Mouse (Mus musculus): ENCODE results near the gene Slc2a3. TPM values are rescaled to one million over a fixed set of nuclear protein-coding genes. Genes with fewer than 3 reads are reported as not detected.
"Not testable (repeated sequence)": the region's sequence is repeated elsewhere in the genome, so short reads cannot be mapped to it uniquely, and the experiment has no call there.

Slc2a3 gene
- polyA plus RNA-seq, 1 experiment from 2014 or later = 13.4 TPM

DNA sequence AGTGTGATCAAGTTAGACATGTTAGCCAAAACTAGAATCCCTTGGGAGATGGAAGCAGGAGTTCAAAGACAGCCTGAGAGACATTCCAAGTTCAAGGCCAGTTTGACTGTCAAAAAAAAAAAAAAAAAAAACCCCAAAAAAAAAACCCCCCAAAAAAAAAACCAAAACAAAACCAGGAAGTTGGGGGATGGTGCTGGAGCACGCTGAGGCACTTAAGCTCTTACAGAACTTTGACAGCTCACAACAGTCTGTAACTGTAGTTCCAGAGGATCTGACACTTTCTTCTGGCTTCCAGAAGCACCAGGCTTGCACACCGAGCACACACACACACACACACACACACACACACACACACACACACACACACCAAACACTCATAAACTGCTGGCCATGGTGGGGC lies 45.5 kb downstream of the Slc2a3 start:
- no peak overlapping the region for H3K27ac ChIP-seq
- H3K9ac ChIP-seq = no peak overlapping the region
- H3K27me3 ChIP-seq (replicated peaks) = no peaks in the 10 kb centered on the region
- H3K4me1 ChIP-seq (replicated peaks) = no peaks in the 10 kb centered on the region
- no peak overlapping the region for H3K4me3 ChIP-seq (replicated peaks)
- H3K36me3 ChIP-seq = no peaks in the 10 kb centered on the region
- 49% methylated on average over 2 of the region's 2 CpGs for WGBS
- ATAC-seq = no peak
- H3K9me3 ChIP-seq = no peaks in the 10 kb centered on the region
- H3K4me2 ChIP-seq (replicated peaks) = no peak overlapping the region

DNA sequence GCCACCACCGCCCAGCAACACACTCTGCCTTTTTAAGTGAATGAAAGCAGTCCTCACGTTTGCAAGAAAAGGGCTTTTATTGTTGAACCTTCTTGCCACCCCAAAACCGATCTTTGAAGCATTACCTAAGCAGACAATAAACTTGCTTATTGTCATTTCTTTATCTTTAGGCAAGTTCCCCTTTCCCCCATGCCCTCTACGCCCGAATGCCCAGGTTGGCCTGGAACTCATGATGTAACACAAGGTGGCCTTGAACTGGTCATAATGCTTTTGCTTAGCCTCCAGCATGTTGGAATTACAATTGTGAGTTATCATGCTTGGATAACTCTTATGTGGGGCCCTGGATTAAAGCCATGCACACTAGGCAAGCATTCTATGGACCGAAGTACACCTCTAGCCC lies 50.9 kb downstream of the Slc2a3 start:
- H3K4me3 ChIP-seq (replicated peaks) = no peak overlapping the region
- WGBS = 78% methylated on average over 6 of the region's 6 CpGs
- ATAC-seq = no peak

DNA sequence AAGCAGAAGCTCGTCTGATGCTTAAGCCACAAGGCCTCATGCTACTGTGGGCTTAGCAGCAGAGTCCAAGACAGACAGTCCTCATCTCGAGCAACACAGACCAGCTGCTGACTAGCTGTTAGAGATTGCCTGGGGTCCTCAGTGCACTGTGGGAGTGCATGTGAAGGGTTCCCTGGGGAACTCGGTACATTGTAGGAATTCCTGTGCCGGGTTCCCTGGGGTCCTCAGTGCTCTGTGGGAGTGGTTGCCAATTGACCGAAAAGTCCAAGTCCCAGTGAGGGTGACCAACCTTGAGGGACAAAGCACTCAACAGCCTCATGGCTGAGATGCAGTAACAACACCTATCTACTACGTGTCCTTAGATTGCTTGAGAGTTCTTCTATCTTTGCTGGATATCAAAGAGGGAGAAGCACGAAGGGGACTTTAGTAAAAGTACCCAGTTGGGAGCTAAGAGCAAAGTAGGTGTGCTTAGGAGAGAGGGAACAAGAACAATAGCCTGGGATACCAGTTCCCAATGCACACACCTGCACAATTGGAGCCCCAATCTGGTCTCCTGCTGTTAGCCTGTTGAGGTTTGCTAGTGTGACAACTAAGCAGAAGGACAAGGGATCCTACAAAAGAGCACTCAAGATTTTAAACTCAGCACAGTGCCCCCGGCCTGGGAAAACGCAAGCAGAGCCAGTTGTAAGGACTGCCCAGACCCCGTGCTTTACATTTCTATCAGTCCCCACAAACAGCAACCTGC lies 56.8 kb downstream of the Slc2a3 start:
- Histone ChIP-seq H3K4me1 (replicated peaks) (0 out of 2 replicates have a peak, but pooled peaks cover 9% of the 10 kb centered on the region), H3K4me2 (replicated peaks) (no peak overlapping the region), H3K4me3 (replicated peaks) (no peak overlapping the region), H3K9ac (no peak overlapping the region), H3K27me3 (replicated peaks) (0 out of 2 replicates have a peak, but pooled peaks cover 3% of the 10 kb centered on the region), H3K27ac (no peak overlapping the region), H3K36me3 (no peaks in the 10 kb centered on the region), H3K9me3 (no peaks in the 10 kb centered on the region)
- whole genome bisulfite sequencing = 51% methylated on average over 10 of the region's 10 CpGs
- no peak for ATAC-seq

More for the DNA sequence above, 50.9 kb downstream of the Slc2a3 start:
- Histone ChIP-seq H3K36me3 (no peaks in the 10 kb centered on the region), H3K27ac (no peak overlapping the region), H3K9me3 (no peaks in the 10 kb centered on the region), H3K27me3 (replicated peaks) (no peaks in the 10 kb centered on the region), H3K9ac (no peak overlapping the region), H3K4me2 (replicated peaks) (no peak overlapping the region), H3K4me1 (replicated peaks) (no peaks in the 10 kb centered on the region)

DNA sequence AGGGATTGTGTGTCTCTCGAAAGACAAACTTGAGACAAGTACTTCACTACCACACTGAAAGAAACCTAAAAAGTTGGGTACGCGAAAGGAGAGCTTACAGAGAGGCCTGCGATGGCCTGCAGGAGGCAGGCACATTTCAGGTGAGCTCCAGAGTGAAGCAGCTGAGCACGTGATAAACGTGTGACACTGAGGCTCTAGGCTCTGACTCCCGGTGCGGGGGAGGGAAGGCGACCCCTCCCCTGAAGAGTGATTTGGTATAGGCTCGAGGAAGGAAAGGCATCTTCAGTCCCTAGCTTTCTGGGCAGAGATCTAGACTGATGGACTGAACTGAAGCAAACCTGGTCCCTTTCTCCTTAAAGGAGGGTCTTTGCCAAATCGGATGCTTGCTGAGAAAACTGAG lies 58.1 kb downstream of the Slc2a3 start:
- Histone ChIP-seq H3K9me3 (no peaks in the 10 kb centered on the region), H3K27me3 (replicated peaks) (0 out of 2 replicates have a peak, but pooled peaks cover 3% of the 10 kb centered on the region), H3K27ac (no peak overlapping the region), H3K9ac (no peak overlapping the region), H3K36me3 (no peaks in the 10 kb centered on the region), H3K4me2 (replicated peaks) (no peak overlapping the region), H3K4me3 (replicated peaks) (no peak overlapping the region), H3K4me1 (replicated peaks) (0 out of 2 replicates have a peak, but pooled peaks cover 9% of the 10 kb centered on the region)
- WGBS = 34% methylated on average over 11 of the region's 11 CpGs
- no peak for ATAC-seq

DNA sequence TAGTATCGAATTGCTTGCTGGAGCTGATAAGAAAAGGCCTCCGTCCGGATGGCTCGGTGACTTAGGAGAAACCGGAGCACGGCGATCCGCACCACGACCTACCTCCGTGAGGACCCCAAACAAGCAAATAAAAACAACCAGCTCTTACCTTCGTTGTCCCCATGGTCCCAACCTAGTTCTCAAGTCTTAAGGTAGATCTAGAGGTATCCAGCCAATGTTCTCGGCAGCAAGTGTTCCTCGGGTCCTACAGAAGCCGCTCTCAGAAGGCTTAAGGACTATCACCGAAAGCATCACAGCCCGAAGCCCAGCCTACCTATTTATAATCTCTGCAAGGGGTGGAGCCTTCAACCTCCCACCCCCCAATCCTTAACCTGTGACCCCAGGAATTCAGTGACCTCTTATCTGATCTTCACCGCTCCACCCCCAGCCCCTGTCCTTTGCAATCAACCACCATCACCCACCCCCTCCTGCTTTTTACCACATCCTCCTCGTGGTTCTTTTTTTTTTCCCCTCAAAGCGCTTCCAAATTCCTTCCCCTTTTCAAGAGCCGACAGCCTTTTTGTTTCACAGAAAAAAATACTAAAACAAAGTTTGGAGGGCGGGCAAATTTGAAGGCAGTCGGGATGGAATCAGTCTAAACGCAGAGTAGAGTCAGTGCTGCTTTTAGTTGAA lies 59.1 kb downstream of the Slc2a3 start:
- peak; percentile 52 for ATAC-seq
- no peaks in the 10 kb centered on the region for H3K36me3 ChIP-seq
- H3K4me2 ChIP-seq (replicated peaks) = peak overlapping the region; percentile 75
- H3K4me3 ChIP-seq (replicated peaks) = peak overlapping the region; percentile 42
- H3K9ac ChIP-seq = peak overlapping the region; percentile 36
- H3K27ac ChIP-seq = no peak overlapping the region
- WGBS = 3% methylated on average over 23 of the region's 23 CpGs
- no peaks in the 10 kb centered on the region for H3K9me3 ChIP-seq
- H3K4me1 ChIP-seq (replicated peaks) = 0 out of 2 replicates have a peak, but pooled peaks cover 9% of the 10 kb centered on the region
- 0 out of 2 replicates have a peak, but pooled peaks cover 3% of the 10 kb centered on the region for H3K27me3 ChIP-seq (replicated peaks)

DNA sequence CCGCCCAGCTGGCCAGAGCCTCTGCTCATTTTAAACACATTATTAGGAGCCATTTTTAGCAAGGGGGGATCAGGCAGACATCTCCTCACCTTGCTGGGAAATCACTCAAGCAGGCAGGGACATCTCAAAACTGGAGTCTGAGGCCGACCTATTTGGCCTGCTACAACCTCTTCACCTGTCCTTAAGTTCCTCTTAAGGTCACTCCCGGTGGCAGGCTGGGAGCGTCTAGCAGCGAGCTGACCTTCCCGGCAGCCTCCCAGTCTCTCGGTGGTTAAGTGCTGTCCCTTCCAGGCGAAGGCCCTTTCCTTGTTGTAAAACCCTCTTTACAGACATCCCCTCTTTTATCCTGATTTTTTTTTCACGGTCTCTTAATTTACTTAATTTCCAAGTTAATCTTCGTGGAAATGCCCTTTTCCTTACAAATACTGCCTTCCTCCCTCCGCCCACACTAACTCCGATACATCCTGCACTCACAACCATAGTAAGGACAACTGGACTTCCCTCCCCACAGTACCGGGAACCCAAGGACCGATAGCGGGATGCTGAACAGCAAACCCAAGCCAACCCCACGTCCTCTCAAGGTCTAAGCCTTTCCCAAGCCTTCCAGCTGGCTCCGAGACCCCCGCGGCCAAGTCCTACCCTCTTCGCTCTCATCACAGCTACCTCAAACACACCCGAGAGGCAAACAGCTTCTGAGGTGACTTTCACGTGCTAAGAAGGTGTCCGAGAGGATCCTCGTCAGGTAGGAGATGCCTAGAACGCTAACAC lies 59.8 kb downstream of the Slc2a3 start:
- WGBS = 7% methylated on average over 25 of the region's 25 CpGs
- 0 out of 2 replicates have a peak, but pooled peaks cover 3% of the 10 kb centered on the region for H3K27me3 ChIP-seq (replicated peaks)
- peak; percentile 12; the same call in 1 of the 2 replicates for ATAC-seq

DNA sequence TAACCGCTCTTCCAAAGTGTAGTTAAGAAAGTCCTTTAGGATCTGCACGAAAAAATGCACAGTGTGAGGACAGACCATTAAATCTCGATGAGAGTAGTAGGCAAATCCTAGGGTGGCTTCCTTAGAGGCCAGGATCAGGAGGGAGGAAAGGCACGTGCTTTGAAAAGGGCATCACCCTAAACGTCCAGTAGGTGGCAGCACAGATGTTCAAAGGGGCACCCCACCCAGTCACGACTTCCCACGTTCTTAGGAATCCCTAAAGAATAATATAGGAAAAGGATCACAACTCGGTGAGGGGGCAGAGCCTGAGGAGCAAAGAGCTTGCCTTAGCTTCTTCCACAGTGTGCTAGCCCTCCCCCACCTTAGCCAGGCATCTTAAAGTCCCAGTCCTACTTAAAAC lies 61.5 kb downstream of the Slc2a3 start:
- Histone ChIP-seq H3K27ac (no peak overlapping the region), H3K9ac (no peak overlapping the region), H3K4me3 (replicated peaks) (no peak overlapping the region), H3K27me3 (replicated peaks) (0 out of 2 replicates have a peak, but pooled peaks cover 3% of the 10 kb centered on the region), H3K4me1 (replicated peaks) (0 out of 2 replicates have a peak, but pooled peaks cover 9% of the 10 kb centered on the region), H3K9me3 (no peaks in the 10 kb centered on the region), H3K4me2 (replicated peaks) (peak overlapping the region; percentile 33; the same call in 1 of the 2 replicates), H3K36me3 (no peaks in the 10 kb centered on the region)
- peak; percentile 78 for ATAC-seq
- 14% methylated on average over 8 of the region's 8 CpGs for WGBS

More for the DNA sequence above, 59.8 kb downstream of the Slc2a3 start:
- peak overlapping the region; percentile 75 for H3K4me2 ChIP-seq (replicated peaks)
- H3K36me3 ChIP-seq = no peaks in the 10 kb centered on the region
- H3K9ac ChIP-seq = peak overlapping the region; percentile 36
- H3K9me3 ChIP-seq = no peaks in the 10 kb centered on the region
- H3K27ac ChIP-seq = no peak overlapping the region
- 0 out of 2 replicates have a peak, but pooled peaks cover 9% of the 10 kb centered on the region for H3K4me1 ChIP-seq (replicated peaks)
- H3K4me3 ChIP-seq (replicated peaks) = peak overlapping the region; percentile 42

DNA sequence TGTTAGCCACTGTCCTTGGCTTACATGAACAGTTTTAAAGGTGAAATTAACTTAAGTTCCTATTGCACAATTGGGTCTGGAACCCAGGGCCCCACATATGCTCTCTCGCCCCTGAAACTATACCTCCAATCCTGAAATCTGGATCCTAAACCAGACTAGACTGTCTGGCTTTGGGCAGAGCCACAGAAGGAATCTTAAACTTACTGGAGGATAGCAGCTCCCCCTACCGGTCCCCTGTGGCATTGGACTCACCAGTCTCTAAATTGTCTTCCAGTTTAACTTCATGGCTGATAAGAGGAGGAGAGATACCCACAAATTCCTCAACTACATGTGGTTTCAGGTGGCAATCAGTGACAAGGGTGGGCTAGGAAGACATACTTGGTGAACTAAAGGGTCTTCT lies 81.5 kb downstream of the Slc2a3 start:
- WGBS = 34% methylated on average over 2 of the region's 2 CpGs
- no peak overlapping the region for H3K4me2 ChIP-seq (replicated peaks)
- H3K9me3 ChIP-seq = no peaks in the 10 kb centered on the region
- H3K4me3 ChIP-seq (replicated peaks) = no peak overlapping the region
- no peak overlapping the region for H3K9ac ChIP-seq
- no peak for ATAC-seq
- H3K27me3 ChIP-seq (replicated peaks) = no peaks in the 10 kb centered on the region
- no peaks in the 10 kb centered on the region for H3K36me3 ChIP-seq
- no peaks in the 10 kb centered on the region for H3K4me1 ChIP-seq (replicated peaks)
- H3K27ac ChIP-seq = no peak overlapping the region

DNA sequence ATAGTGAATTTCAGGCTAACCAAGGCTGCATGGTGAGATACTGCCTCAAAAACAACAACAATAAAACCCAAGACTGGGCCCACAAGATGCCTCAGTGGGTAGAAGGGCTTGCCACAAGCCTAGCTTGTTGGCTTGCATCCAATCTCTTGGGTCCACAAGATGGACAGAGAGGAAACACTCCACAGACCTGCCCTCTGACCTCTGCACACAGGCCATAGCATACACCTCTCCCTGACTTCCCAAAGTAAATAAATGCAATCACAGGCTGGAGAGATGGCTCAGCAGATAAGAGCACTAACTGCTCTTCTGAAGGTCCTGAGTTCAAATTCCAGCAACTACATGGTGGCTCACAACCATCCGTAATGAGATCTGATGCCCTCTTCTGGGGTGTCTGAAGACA lies 83.2 kb downstream of the Slc2a3 start:
- not testable (repeated sequence) for H3K4me3 ChIP-seq (replicated peaks); H3K4me1 ChIP-seq (replicated peaks); H3K4me2 ChIP-seq (replicated peaks); H3K27me3 ChIP-seq (replicated peaks); H3K36me3 ChIP-seq; H3K9ac ChIP-seq; ATAC-seq; H3K27ac ChIP-seq; H3K9me3 ChIP-seq
- 81% methylated on average over 1 of the region's 1 CpGs for WGBS

DNA sequence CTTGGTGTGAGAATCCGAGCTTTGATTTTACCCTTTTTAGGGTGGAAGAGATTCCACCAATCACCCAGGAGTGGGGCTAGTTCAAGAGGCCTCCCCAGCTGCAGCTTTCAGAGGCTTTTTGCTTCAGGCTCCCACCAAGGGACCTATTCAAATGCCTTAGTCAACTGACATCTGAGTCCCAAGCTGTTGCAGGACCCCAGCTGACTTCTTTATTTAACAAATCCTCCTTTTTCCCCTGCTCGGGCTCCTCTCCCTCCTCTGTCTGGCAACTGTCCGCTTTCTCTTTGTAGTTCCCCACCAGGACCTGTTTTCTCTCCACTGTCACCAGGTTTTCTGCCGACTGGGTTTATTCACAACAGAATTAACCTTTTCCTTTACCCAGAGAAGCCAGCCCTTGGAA lies 85.6 kb downstream of the Slc2a3 start:
- Histone ChIP-seq H3K27ac (no peak overlapping the region), H3K9ac (no peak overlapping the region), H3K4me1 (replicated peaks) (no peaks in the 10 kb centered on the region), H3K4me2 (replicated peaks) (no peak overlapping the region), H3K27me3 (replicated peaks) (no peaks in the 10 kb centered on the region), H3K9me3 (no peaks in the 10 kb centered on the region), H3K4me3 (replicated peaks) (no peak overlapping the region), H3K36me3 (no peaks in the 10 kb centered on the region)
- 20% methylated on average over 4 of the region's 4 CpGs for WGBS
- no peak for ATAC-seq

DNA sequence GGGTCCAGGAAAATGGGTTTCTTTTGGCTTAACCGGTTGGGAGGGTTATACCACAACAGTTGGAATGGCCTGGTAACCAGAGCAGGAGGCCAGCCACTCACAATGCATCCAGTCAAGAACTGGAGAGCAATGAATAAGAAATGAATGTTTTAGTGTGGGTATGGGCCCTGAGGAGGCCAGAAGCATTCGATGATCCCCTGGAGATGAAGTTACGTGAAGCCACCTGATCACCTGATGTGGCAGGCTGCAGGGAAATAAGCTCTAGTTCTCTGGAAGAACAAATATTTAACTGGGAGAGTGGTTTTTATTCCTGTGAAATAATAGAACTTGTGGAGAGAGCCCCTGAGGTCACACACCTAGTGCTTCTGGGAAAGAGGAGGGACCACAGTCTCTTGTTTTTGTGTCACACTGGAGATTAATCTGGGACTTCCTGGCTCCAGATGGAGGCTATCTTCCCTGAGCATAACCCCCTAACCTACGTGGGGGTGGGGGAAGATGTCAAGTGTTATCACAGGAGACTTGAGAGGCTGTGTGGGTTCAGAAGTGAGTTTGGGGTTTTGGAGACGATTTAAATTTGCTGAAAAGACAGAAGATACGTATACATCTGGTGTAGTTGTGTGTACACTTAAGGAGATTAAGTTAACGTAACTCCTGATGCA lies 86.6 kb downstream of the Slc2a3 start:
- Histone ChIP-seq H3K27ac (no peak overlapping the region), H3K9ac (no peak overlapping the region), H3K4me2 (replicated peaks) (no peak overlapping the region), H3K9me3 (no peaks in the 10 kb centered on the region), H3K36me3 (no peaks in the 10 kb centered on the region), H3K27me3 (replicated peaks) (no peaks in the 10 kb centered on the region), H3K4me1 (replicated peaks) (no peaks in the 10 kb centered on the region), H3K4me3 (replicated peaks) (no peak overlapping the region)
- WGBS = 46% methylated on average over 7 of the region's 7 CpGs
- ATAC-seq = no peak

DNA sequence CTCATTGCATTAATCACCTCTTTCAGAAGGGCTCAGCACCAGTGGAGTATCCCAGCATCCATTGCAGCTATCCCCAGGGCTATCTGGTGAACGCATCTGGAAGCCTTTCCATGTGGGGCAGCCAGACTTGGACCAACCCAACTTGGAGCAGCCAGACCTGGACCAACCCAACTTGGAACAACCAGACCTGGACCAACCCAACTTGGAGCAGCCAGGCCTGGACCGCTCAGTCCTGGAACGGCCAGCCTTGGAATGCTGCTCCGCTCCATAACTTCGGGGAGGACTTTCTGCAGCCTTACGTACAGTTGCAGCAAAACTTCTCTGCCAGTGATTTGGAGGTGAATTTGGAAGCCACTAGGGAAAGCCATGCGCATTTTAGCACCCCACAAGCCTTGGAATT lies 88.3 kb downstream of the Slc2a3 start:
- 92% methylated on average over 7 of the region's 7 CpGs for WGBS
- not testable (repeated sequence) for H3K27me3 ChIP-seq (replicated peaks); H3K9ac ChIP-seq; H3K27ac ChIP-seq; H3K4me1 ChIP-seq (replicated peaks); H3K36me3 ChIP-seq; H3K9me3 ChIP-seq; ATAC-seq; H3K4me2 ChIP-seq (replicated peaks); H3K4me3 ChIP-seq (replicated peaks)

All from intestine, embryonic 15.5 days (tissue).